Mouse (Mus musculus) heart, adult 18-20 months (tissue): ENCODE data around the gene Mrs2. TPM values are rescaled to one million over a fixed set of nuclear protein-coding genes. Genes with fewer than 3 reads are reported as not detected.
"Not testable (repeated sequence)": the region's sequence is repeated elsewhere in the genome, so short reads cannot be mapped to it uniquely, and the experiment has no call there.

ENCODE experiments used
- DNase-seq, 2 experiments: peaks; one replicate each; pipeline ENCODE4 v3.0.0; 2021 to 2022; ENCODE audit warnings: mixed read lengths in 1 of 2
- total RNA-seq, 2 experiments: library from RNA; stranded (reverse); gene quantifications; 2 replicates each; pipeline ENCODE4 v1.2.3; 2021

Mrs2 gene
- total RNA-seq, 2 experiments from 2014 or later, result 53.5 to 54.7 TPM

DNA sequence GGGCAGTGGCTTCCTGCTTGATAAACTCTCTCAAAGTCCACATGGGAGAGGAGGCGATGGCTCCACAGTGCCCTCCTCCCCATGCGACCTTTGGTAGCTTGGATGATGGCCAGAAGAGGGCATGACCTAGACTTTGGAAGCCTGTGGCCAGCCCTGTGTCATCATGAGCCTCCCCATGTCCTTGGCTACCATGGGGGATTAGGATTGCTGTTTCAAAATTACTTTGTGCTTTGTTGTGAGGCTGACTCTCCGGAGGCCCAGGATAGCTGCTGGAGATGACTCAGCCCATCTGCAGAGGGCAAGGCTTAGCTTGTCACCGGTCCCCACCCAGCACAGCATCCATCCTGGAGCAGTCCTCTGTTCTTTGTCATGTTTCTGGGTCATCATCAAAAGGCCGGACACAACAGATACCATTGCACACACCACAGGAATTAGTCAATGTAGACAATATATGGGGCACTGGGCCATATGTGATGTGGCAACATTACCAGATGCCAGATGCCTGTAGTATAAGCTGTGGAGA lies 42.3 kb downstream of the Mrs2 start:
- DNase-seq, result no peak

DNA sequence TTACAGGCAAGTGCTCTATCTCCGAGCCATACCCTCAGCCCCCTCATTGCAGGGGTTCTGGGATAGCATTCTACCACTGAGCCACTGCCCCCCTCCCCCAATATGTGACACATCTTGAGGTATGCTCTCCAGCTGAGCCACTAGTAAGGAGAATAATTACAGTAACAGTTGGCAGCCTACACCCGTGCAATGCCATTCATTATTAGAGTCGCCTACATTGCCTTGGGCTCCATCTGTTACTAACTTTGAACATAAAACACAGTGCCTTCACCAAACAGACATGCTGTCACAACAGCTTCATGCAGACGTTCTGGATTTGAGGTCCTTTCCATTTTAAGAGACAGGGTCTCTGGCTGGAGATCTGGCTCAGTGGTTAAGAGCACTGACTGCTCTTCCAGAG lies 43.8 kb downstream of the Mrs2 start:
- no peak for DNase-seq

DNA sequence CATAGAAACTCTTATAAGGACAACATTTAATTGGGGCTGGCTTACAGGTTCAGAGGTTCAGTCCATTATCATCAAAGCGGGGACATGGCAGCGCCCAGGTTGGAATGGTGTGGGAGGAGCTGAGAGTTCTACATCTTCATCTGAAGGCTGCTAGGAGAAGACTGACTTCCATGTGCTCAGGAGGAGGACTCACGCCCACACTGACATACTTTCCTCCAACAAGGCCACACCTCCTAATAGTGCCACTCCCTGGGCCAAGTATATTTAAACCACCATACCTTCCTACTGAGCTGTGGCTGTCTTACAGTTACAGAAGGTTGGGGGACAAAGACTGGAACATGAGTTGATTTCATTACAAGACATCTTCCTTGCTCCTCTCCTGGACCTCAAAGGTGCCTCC lies 48.4 kb downstream of the Mrs2 start:
- DNase-seq, result not testable (repeated sequence)

DNA sequence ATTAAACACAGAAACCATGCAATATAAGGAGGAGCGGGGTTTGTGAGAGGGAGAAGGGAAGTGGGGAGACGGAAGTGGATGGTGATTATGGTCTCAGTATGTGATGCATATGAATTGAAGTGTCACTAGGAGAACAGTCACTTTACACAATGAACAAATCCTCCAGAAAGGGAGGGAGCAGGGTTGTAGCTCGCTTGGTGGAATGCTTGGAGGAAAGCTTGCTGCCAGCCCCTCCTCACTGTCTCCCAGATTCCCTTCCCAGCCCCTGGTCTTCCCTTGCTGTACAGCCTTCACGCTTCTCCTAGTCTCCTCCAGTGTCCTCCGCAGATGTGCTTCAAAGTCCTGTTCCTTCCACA lies 54.4 kb downstream of the Mrs2 start:
- no peak for DNase-seq

DNA sequence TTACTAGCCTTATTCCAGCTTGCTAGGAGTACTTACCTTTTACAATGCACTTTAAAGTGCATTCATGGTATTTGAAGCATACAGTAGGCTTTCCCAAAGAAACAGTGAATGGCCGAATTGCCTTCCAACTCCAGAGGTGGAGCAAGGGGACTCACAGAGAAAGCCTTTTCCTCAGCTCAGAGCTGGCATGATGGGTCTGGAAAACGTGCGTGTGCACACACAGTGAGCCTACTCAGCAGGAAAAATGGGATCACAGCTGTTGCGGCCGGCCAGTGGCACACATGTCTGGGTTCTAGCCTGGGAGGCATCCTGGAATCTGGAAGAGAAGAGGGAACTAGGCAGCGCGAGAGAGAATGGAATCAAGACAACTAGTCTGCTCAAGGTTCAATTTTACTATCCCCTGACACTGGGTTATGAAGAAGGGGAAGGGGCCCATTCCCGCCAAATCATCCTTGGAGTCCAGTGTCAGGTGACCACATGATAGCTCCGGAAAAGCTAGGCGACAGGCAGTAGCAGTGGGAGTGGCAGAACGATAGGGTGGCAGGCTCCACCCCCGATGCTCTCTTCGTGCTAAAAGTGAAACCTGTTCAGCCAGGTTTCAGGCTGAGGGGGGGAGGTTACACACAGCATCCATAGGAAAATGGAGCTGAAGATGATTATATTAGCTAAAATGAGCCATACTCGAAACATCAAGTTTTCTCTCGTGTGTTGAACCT lies 54.9 kb downstream of the Mrs2 start:
- DNase-seq, result no peak

DNA sequence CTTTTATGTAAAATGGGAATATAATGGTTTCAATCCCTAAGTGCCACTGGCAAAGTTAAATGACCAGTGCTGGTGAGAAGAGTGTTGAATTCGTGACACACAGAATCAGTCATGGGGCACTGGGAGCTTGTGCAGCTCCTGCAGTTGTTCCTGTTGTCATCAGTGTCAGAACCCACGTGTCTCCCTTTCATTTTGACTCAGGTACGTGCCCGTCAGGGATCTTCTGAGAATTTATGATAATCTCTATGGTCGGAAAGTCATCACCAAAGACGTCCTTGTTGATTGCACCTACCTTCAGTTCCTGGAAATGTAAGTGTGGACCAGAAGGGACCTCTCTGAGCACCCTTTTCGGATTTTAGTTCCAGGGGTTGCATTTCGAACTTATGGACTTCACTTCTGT lies 58.1 kb downstream of the Mrs2 start:
- DNase-seq, result no peak

DNA sequence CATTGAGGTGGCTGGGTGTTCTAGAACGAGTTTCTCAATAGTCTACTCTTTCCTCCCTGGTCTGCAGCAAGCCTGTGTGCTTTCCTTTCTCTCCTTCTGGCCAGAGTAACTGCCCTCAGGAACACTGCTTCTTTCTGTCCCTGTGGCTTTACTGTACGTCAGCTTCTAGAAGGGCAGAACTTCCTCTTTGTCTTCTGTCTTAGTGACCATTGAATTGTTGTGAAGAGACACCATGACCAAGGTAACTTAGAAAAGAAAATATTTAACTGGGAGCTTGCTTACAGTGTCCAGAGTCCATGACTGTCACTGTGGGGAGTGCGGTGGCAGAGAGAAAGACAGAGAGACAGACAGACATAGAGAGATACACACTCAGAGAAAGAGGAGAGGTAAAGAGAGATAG lies 60.1 kb downstream of the Mrs2 start:
- no peak for DNase-seq

DNA sequence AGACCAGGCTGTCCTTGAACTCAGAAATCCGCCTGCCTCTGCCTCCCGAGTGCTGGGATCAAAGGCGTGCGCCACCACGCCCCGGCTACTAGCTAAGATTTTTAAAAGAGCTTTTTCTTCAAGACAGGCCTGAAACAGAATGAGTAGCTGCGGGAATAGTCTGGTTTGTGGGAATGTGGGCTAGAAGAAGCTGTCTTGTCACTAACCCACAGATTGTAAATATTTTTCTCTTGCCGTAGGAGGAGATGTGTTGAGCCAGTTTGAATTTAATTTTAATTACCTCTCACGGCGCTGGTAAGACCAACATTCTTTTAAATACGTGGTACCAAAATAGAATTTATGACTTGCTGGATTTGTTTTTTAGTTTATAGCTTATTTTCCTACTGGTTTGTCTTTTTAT lies 61.5 kb downstream of the Mrs2 start:
- DNase-seq, result no peak

DNA sequence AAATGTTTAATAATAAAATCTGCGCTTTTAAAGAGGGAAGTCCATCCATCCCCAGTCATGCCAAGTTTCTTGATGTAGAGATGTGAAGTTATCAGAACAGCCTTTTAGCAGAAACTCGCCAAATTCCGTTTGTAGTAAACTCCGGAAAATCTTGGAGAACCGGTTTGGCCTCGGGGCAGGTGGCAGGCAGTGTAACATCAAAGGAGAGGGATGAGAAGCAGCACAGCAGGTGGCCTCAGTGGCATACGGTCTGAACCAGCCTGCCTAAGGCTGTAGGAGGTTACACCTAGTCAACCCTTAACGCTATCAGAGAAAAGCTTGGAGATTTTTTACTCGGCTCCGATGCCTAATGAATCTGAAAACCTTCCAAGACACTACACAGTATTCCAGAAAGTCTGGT lies 64.7 kb downstream of the Mrs2 start:
- DNase-seq, result no peak

DNA sequence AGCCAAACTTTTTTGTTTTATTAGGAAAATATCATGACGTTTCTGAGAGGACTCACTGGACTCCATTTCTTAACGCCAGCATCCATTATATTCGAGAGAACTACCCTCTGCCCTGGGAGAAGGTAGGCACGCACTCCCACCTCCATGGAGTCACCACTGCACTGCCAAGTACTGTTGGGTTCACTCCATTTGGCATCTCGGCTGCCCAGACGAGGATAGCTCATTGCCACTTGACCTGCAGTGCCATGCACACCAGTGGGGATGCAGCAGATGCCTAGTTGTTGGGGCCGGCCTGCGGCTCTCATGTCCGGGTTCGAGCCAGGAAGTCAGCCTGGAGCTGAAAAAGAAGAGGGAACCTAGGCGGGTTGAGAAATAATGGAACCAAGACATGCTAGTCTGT lies 65.1 kb downstream of the Mrs2 start:
- DNase-seq, result no peak

DNA sequence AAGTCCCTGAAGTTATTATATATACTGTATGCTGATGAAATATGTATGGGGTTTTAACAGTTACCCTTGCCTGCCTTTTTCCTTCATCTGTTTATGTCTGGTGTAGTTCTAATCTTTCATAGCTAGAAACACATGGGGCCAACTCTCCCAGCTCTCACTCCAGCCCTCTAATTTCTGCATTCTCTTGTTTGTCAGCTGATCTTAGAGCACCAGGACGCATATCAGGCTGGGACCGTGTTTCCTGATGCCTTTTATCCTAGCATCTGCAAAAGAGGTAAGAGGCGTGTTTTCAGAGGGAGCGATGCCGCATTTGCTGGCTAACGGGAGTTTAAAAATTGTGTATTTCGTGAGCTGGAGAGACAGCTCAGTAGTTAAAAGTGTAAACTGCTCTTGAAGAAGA lies 67.5 kb downstream of the Mrs2 start:
- DNase-seq, result no peak

DNA sequence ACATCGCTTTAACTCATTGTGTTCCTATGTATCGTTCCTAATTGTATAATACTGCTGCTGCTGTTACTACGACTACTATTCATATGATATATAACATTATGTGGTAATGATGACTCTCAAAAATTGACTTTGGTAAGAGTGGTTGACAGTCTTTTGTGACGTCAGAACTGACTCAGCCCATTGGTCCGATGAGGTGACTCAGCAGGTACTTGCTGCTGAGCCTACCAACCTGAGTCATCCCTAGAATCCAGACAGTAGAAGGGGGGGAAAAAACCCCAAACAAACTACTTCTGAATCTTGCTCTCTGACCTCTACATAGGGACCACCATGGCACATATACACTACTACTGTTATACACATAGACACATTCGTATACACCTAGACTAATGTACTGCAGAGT lies 71.3 kb downstream of the Mrs2 start:
- DNase-seq, result no peak

DNA sequence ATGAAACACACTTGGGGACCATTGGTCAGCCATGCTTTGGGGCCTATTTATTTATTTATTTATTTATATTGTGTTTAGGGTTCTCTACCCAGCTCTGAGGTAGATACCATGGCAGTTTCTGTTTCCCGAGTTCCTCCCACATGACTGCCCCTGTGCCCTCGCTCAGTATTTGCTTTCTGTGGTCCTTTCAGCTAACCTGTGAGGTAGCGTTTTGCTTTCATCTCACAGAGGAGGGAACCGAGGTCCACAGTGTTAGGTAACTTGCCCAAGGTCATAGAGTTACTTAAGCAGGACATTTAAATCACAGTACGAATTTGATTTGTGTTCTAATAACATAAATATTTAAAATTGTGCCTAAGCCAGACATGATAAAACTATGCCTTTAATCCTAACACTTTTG lies 73.0 kb downstream of the Mrs2 start:
- no peak for DNase-seq

DNA sequence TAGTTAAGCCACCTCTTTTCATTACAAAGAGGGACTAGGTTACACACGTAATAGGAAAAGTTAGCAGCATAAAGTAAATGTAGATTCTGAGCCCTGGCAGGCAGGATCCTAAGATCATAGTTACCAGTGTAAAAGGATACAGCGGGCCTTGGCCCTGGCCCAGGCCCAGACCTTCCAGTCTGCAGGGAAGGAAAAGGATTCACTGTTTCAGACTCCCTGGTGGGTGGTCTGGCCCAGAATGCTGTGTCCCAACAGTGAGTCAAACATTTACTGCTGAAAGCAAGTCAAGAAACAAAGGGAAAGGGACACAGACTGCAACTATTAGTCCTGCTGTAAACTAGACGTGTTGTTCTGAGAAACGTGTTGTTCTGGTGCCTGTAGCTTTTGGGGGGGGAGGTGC lies 74.6 kb downstream of the Mrs2 start:
- no peak for DNase-seq

DNA sequence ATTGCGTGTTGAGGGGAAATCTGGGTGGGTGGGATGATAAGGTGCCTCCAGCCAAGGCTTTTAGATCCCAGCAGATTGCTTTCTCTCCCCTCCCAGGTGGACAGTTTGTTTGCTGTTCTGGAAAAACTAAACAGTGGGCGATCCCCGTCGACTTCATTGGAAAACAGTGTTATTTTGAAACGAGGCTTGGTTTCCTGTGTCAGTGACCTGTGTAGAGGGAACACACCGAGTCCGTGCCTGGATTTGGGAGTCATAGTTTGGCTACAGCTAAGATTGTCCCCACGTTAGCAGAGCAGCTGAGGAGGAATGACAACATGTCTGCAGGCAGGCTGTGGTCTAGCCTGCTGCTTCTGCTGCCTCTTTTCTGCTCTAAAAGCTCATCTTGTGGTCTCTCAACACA lies 76.9 kb downstream of the Mrs2 start:
- no peak for DNase-seq

DNA sequence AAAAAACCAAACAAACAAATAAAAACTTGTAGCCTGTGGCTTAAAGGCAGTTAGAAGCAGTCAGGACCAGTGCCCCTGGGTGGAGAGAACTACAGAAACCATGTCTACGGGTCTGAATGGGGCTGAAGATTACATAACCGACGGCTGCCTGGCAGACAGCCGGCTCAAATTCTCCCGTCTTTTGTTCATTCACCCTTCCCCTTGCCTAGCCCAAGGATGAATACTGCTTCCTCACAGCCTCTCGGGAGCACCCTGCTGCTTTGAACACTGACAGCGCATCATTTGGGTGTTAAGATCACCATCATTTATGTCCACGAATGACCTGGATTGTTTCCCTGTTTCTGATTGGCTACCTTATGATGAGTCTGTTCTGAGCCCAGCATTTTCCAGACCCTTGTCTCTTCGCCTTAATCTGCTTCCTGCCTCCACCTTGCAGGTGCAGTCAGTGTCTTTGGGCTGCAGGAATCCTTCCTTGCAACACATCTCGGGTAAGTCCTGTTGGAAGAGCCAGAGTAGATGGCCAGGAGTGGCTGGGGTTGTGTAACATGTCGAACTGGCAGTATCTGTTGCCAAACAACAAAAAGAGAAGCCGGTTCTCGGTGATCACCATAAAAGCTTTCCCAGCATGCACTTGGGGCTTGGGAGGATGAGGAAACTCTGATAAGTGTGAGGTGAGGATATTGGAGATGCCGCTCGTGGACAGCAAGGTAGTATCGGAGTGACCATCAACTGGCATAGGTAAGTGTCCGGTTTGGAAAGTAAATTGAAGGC lies 77.5 kb downstream of the Mrs2 start, which contains the start of gene Gpld1:
Gpld1 (plus strand) TSS at position 641 of the 771 bp plus-strand sequence.
- DNase-seq, result no peak

DNA sequence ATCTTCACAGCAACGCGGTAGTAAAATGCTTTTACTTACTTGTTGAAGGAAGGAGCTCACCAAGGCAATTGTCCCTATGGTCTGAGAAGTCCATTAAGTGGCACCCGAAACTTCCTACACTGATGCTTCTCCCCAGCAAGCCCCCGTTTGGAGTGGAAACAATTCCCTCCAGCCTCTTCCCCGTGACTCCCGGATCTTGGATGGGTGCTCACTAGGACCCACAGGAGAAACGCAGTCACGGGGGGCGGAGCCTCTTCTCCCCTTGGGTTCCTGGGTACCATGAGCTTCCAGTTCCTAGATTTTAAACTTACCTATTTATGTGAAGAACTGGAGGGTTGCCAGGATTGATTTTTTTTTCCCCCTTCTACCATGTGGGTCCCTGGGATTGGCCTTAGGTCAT lies 80.7 kb downstream of the Mrs2 start:
- no peak for DNase-seq

DNA sequence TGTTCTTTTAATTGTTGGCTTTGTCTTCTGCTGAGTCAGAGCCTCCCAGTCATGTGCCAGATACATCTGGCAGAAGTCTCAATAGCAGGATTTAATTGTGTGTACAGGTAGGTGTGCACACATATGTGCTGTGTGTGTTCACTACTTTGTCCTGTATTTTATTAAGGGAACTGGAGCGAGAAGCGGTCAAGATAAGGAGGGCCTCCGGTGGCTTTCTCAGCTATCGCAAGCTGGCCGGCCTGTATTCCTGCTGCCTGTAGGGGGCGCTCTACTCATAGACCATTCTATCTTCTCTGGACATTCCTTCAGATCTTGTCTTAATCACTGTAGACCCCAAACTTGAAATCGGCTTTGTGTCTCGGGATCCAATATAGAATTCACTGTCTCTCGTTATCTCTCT lies 81.5 kb downstream of the Mrs2 start:
- DNase-seq, result peak; percentile 80 to 88

DNA sequence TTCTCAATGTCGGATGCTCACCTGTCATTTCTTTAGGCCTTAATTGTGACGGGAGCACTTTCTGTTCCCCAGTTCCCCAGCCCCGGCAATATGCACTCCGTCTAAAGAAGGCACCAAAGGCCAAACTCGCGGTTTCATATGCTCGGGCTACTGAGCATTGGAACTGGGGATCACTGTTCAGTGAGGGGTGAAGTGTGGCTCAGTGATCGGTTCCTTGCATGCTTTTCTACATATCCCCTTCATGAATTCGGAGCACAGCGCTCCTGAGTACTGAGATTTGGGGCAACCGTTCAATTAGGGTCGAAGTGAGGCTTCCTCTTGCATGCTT lies 82.4 kb downstream of the Mrs2 start:
- no peak for DNase-seq

Other genes starting within 250 kb of the Mrs2 start
- gene BC005537, start 218.7 kb downstream of the Mrs2 start, total RNA-seq, result 100 to 1,000 TPM; 132 to 137 TPM
- 100 to 1,000 TPM; 395 to 427 TPM for gene Acot13, start 188.8 kb downstream of the Mrs2 start, total RNA-seq
- 10 to 100 TPM; 13.1 TPM for gene Tdp2, start 188.7 kb downstream of the Mrs2 start, total RNA-seq
- under 1 TPM in 1 of 2 experiments, not detected in 1; 0.05 TPM for gene D130043K22Rik, start 175.2 kb downstream of the Mrs2 start, total RNA-seq
- 10 to 100 TPM; 27.9 to 28.1 TPM for gene Aldh5a1, start 82.7 kb downstream of the Mrs2 start, total RNA-seq
- 1 to 10 TPM; 2.0 to 2.5 TPM for gene Gpld1, start 77.2 kb downstream of the Mrs2 start, total RNA-seq
- under 1 TPM in 1 of 2 experiments, not detected in 1; 0.05 TPM for gene Dcdc2a, start 35.6 kb upstream of the Mrs2 start, total RNA-seq